Mouse (Mus musculus) heart, embryonic 13.5 days (tissue): ENCODE data around the gene Mepe. TPM values are rescaled to one million over a fixed set of nuclear protein-coding genes. Genes with fewer than 3 reads are reported as not detected.

Experiments used
- ATAC-seq: fragments of 200-750 bp; cut with Nextera tagmentation; 2 replicates; pipeline ENCODE4 v1.8.0; 2017; ENCODE audit warnings: moderate TSS enrichment; ENCODE audit not compliant: insufficient number of reproducible peaks, low FRiP score, low TSS enrichment; ENCODE audit errors: extremely low read depth
- H3K27ac ChIP-seq: fragments of 300-500 bp; sonication (generic); replicated peaks from 2 replicates; pipeline ENCODE4 v1.5.1; 2015; ENCODE audit warnings: moderate library complexity, mild to moderate bottlenecking, inconsistent platforms
- H3K27me3 ChIP-seq: fragments of 300-500 bp; sonication (generic); replicated peaks from 2 replicates; pipeline ENCODE4 v1.6.1; 2015; ENCODE audit warnings: mild to moderate bottlenecking, inconsistent platforms
- H3K36me3 ChIP-seq: fragments of 300-500 bp; sonication (generic); 2 replicates; pipeline ENCODE4 v1.6.1; 2015; ENCODE audit warnings: mild to moderate bottlenecking, inconsistent platforms
- H3K4me1 ChIP-seq: fragments of 300-500 bp; sonication (generic); 2 replicates; pipeline ENCODE4 v1.6.1; 2015; ENCODE audit warnings: inconsistent platforms
- H3K4me2 ChIP-seq: fragments of 300-500 bp; sonication (generic); 2 replicates; pipeline ENCODE4 v1.6.1; 2015; ENCODE audit warnings: inconsistent platforms, mild to moderate bottlenecking, moderate library complexity
- H3K4me3 ChIP-seq: fragments of 300-500 bp; sonication (generic); 2 replicates; pipeline ENCODE4 v1.5.1; 2015; ENCODE audit warnings: moderate library complexity, mild to moderate bottlenecking, inconsistent platforms
- H3K9ac ChIP-seq: fragments of 300-500 bp; sonication (generic); 2 replicates; pipeline ENCODE4 v1.6.1; 2015; ENCODE audit warnings: inconsistent platforms, mild to moderate bottlenecking, moderate library complexity
- H3K9me3 ChIP-seq: fragments of 300-500 bp; sonication (generic); 2 replicates; pipeline ENCODE4 v1.6.1; 2016; ENCODE audit warnings: inconsistent platforms
- WGBS: fragments of 180-500 bp; shearing (Covaris S2); methylation state at CpG from one replicate; pipeline ENCODE4 v1.1.7; 2015; ENCODE audit warnings: mixed read lengths; 5-methylcytosine and 5-hydroxymethylcytosine counted together
- polyA plus RNA-seq: library from polyadenylated mRNA; unstranded; fragments of >200 nt; fragmentation: Nextera tagmentation; extraction: Ambion mirVana; gene quantifications from 2 replicates; pipeline ENCODE4 v1.2.1, GENCODE M21; 2015

The Mepe gene
- polyA plus RNA-seq, 1 experiment from 2014 or later: not detected

DNA sequence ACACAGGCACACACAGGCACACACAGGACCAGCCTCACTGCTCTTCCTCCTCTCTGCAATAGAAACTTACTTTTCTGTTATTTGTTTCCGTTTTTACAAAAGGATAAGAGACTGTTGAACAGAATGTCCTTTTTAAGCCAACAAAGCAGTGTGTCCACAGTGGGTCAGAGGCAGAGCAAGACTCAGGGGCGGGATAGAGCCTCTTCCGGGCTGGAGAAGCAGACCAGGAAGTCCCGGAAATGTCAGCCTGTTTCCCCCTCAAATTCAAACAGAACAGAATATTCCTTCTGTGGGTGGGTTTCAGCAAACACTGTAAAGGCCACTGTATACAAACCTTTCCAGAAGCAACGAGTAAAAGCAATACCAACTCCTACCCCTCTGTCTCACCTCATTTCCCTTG is 26.7 kb downstream of the Mepe start:
- Histone ChIP-seq H3K27me3 (no peaks in the 10 kb centered on the region), H3K9ac (no peak overlapping the region), H3K27ac (no peak overlapping the region), H3K4me1 (no peaks in the 10 kb centered on the region), H3K4me2 (no peak overlapping the region), H3K4me3 (no peak overlapping the region), H3K36me3 (no peaks in the 10 kb centered on the region), H3K9me3 (no peaks in the 10 kb centered on the region)
- WGBS: 54% methylated on average over 5 of the region's 5 CpGs
- ATAC-seq: no peak

DNA sequence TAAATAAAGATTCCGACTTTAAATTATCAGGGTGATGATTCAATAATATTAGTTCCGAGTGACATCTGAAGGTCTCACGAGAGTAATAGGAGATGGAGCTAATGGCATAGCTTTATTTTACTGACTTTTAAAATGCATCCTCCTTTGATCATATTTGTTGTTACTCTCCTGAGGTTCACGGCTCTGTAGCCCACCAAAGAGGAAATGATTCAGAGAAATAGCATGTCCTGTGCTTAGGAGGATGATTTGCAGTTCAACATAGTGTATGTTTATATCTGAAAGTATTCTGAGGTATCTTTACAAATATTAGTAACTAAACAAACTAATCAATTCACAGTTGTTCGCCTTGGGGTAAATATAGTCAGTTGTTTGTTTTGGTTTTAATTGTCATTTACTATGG is 32.4 kb downstream of the Mepe start:
- no peaks in the 10 kb centered on the region for H3K27me3 ChIP-seq
- 77% methylated on average over 5 of the region's 5 CpGs for WGBS

DNA sequence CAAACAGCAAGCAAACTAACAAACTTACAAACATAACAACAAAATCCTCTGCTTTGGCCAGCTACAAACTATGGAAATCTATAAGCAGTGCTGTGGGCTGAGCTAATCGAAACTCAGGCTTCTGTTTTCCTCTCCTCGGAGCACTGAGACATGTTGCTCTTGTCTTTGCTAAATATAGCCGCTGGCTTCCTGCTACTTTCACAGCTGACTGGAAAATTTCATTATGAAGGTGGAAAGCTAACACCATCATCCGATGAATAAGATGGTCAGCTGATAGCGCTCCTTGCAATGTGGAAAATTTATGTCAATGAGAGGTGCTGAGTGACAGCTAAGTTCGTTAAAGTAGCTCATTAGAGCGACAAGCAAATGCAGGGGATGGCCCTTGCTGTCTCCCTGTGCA is 33.5 kb downstream of the Mepe start:
- WGBS: 21% methylated on average over 7 of the region's 7 CpGs
- Histone ChIP-seq H3K4me1 (peaks cover 15% of the 10 kb centered on the region), H3K4me3 (no peak overlapping the region; the same call in 1 of the 2 replicates), H3K9me3 (no peaks in the 10 kb centered on the region), H3K27me3 (no peaks in the 10 kb centered on the region), H3K27ac (0 out of 2 replicates have a peak overlapping the region, but pooled peaks have one; percentile 26), H3K9ac (no peak overlapping the region), H3K36me3 (no peaks in the 10 kb centered on the region), H3K4me2 (peak overlapping the region; percentile 51)
- no peak for ATAC-seq

More for the DNA sequence above, 32.4 kb downstream of the Mepe start:
- no peak for ATAC-seq
- Histone ChIP-seq H3K27ac (no peak overlapping the region), H3K9ac (no peak overlapping the region), H3K4me3 (no peak overlapping the region), H3K4me1 (peaks cover 15% of the 10 kb centered on the region), H3K4me2 (no peak overlapping the region), H3K9me3 (no peaks in the 10 kb centered on the region), H3K36me3 (no peaks in the 10 kb centered on the region)

DNA sequence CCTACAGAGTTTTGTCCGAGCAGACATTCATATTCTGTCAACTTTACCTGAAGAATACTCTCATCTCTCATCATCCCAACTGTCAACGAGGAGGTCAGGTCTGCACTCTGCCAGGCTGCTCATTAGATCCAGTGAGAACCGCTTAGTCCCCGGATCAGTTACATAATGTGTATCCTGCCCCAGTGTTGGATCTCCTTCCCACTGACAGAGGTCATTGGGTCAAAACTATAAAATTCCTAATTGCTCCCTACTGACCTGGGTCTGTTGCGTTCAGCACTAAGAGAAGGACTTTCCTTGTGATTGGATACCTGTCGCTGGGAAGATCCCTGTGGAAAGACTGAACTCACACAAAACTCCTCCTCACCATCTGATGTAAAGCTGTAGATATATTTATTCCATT is 34.1 kb downstream of the Mepe start:
- 68% methylated on average over 6 of the region's 6 CpGs for WGBS
- Histone ChIP-seq H3K9me3 (no peaks in the 10 kb centered on the region), H3K27ac (no peak overlapping the region)

DNA sequence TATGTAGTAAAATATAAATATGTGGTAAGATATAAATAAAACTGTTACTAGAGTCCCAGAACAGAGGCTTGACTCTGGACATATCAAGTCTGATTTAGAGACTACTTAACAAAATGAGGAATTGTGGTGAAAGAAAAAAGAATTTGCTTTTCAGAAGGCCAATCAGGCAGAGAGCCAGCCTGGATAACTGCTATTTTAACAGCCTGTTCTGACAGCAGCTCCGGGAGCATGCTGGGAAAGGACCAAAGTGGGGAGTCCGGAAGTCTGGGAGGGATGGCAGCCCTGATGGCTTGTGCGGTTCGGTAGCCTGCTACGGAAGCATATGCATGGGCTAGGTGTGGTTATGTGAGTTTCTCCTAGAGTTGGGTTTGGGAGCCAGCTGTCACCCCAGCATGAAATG is 45.5 kb downstream of the Mepe start:
- WGBS: 81% methylated on average over 5 of the region's 5 CpGs
- Histone ChIP-seq H3K27me3 (no peaks in the 10 kb centered on the region), H3K4me2 (no peak overlapping the region), H3K36me3 (no peaks in the 10 kb centered on the region), H3K27ac (no peak overlapping the region), H3K4me3 (no peak overlapping the region), H3K4me1 (peaks cover 19% of the 10 kb centered on the region), H3K9ac (no peak overlapping the region), H3K9me3 (no peaks in the 10 kb centered on the region)
- no peak for ATAC-seq

More for the DNA sequence above, 34.1 kb downstream of the Mepe start:
- H3K9ac ChIP-seq: no peak overlapping the region
- H3K4me1 ChIP-seq: peaks cover 15% of the 10 kb centered on the region
- H3K4me2 ChIP-seq: no peak overlapping the region
- no peaks in the 10 kb centered on the region for H3K36me3 ChIP-seq
- ATAC-seq: no peak
- no peak overlapping the region for H3K4me3 ChIP-seq
- no peaks in the 10 kb centered on the region for H3K27me3 ChIP-seq

DNA sequence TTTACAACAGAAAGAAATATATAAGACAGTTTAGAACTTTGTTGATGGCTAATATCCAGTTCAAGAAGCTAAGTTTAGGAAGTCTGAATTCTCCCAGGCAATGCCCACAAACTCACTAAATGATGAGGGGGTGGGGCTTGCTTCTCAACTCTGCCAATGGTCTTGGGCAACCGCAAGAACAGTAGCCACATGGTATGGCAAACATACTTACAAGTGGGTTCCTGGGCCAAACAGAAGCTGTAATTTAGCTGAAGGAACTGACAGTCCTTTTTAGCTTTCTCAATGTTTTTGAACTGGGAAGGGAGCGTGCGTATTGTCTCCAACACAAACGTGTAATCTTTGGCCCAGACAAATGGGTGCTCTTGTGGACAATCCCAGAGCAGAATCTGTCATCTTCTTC is 46.2 kb downstream of the Mepe start:
- H3K36me3 ChIP-seq: no peaks in the 10 kb centered on the region
- no peak for ATAC-seq
- WGBS: 82% methylated on average over 4 of the region's 4 CpGs

DNA sequence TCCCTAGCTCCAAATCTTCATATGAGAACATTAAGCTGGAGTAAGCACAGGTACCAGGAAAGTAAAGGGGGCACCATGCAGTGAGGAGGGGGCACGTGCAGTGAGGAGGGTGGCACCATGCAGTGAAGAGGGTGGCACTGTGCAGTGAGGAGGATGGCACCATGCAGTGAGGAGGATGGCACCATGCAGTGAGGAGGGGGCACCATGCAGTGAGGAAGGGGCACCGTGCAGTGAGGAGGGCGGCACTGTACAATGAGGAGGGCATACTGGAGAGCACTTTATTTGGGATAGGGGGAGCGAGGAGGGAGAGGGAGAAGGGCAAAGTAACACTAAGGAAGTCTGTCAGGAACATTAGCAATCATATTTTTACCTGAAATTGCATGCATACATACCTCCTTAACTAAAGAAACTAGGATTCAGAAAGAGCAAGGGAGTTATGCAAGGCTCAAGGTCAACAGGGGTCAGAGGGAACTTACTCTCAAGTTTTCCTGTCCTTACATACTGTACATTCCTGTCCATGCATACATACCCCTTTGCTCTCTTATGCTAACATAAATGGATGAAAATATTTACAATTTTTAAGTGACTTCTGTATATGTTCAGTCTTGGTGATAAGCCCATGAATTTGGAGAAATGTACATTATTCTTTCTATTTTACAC is 48.6 kb downstream of the Mepe start:
- H3K9me3 ChIP-seq: no peaks in the 10 kb centered on the region
- ATAC-seq: no peak
- H3K4me3 ChIP-seq: no peak overlapping the region
- no peak overlapping the region for H3K27ac ChIP-seq
- H3K27me3 ChIP-seq: no peaks in the 10 kb centered on the region
- H3K36me3 ChIP-seq: no peaks in the 10 kb centered on the region
- no peak overlapping the region for H3K9ac ChIP-seq
- WGBS: 80% methylated on average over 4 of the region's 4 CpGs
- H3K4me1 ChIP-seq: peaks cover 19% of the 10 kb centered on the region
- no peak overlapping the region for H3K4me2 ChIP-seq

More for the DNA sequence above, 46.2 kb downstream of the Mepe start:
- Histone ChIP-seq H3K27me3 (no peaks in the 10 kb centered on the region), H3K4me2 (no peak overlapping the region), H3K27ac (no peak overlapping the region), H3K4me3 (no peak overlapping the region), H3K9ac (no peak overlapping the region), H3K9me3 (no peaks in the 10 kb centered on the region), H3K4me1 (peaks cover 19% of the 10 kb centered on the region)

DNA sequence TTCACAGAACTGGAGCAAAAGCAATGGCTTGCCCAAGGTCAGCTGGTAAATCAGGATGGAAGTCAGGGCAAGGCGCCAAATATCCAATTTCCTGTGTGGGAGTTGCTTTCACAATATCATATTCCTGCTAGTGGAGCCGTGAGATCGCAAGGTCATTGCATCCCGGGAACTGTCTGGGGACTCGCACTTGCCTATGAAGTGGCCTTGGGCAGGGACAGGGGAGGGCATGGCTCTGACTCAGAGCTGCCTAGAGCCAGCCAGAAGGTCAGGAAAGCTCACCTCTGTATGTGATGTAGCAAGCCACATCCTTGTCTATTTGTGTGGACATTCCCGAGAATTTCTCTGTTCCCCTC is 49.2 kb downstream of the Mepe start:
- H3K9me3 ChIP-seq: no peaks in the 10 kb centered on the region
- H3K27ac ChIP-seq: no peak overlapping the region
- no peak overlapping the region; the same call in 1 of the 2 replicates for H3K4me2 ChIP-seq
- no peak overlapping the region for H3K4me3 ChIP-seq
- H3K9ac ChIP-seq: no peak overlapping the region
- 39% methylated on average over 6 of the region's 6 CpGs for WGBS
- no peaks in the 10 kb centered on the region for H3K36me3 ChIP-seq
- peak; percentile 54; the same call in 1 of the 2 replicates for ATAC-seq
- no peaks in the 10 kb centered on the region for H3K27me3 ChIP-seq
- peaks cover 19% of the 10 kb centered on the region for H3K4me1 ChIP-seq

DNA sequence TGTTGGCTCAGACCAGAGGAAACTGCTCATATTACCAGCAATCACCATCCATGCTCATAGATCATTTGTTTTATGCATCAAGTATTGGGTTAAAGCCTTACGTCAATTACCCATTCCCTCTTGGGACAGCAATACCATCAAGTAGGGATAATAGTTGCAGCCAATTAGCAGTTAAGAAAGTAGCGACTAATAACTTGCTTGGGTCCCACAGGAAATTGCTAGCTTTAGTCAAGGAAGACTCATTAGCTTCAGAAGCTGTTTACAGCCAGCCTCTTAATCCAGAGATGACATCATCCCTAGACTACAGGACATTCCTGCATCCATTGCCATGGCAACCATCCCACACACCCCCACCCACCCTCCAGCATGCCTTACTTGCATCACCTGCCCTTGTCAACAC is 50.0 kb downstream of the Mepe start:
- Histone ChIP-seq H3K27ac (no peak overlapping the region), H3K4me1 (peaks cover 19% of the 10 kb centered on the region), H3K36me3 (no peaks in the 10 kb centered on the region), H3K9ac (no peak overlapping the region), H3K27me3 (no peaks in the 10 kb centered on the region), H3K4me2 (no peak overlapping the region), H3K4me3 (no peak overlapping the region), H3K9me3 (no peaks in the 10 kb centered on the region)
- 62% methylated on average over 2 of the region's 2 CpGs for WGBS
- no peak for ATAC-seq

DNA sequence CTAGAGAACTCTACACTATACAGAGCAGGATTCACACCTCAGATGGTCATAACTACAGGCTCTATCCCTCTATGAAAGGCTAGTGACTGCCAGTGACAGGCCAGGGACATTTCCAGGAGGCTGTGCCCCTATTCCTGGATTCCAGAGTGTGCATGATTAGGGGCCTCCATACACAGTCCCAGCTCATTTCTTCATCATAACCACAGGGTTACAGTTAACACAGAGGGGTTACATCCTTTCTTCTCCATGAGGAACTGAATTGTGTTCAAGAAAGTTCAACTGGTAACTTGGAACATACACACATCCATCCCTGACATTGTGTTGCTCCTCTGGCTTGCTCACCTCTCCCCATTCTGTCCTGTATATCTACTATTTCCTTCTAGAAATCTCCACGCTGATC is 51.8 kb downstream of the Mepe start:
- Histone ChIP-seq H3K9me3 (no peaks in the 10 kb centered on the region), H3K4me3 (no peak overlapping the region), H3K4me1 (peaks cover 19% of the 10 kb centered on the region), H3K27me3 (no peaks in the 10 kb centered on the region), H3K4me2 (no peak overlapping the region), H3K27ac (no peak overlapping the region), H3K36me3 (no peaks in the 10 kb centered on the region), H3K9ac (no peak overlapping the region)
- no peak for ATAC-seq
- WGBS: 82% methylated on average over 1 of the region's 1 CpGs

DNA sequence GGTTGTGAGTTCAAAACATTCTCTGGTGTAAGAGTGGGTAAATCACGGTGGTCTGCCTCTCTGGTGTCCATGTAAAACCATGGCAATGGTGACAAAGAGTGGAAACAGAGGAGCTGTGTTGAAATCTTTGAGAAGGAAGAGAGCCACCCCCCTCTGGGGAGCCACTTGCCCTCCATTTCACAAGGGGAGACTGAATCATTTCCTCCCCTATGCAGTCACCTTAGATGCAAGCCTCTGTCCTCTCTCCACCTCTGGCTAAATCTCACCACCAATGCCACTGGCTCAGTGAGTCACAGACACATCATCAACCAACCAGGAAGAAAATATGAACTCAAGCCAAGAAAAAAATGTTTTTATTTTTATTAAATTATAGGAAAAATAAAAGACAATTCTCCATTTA is 55.4 kb downstream of the Mepe start:
- Histone ChIP-seq H3K9ac (no peak overlapping the region), H3K4me1 (no peaks in the 10 kb centered on the region), H3K27ac (no peak overlapping the region), H3K27me3 (no peaks in the 10 kb centered on the region), H3K36me3 (no peaks in the 10 kb centered on the region), H3K4me2 (no peak overlapping the region), H3K9me3 (no peaks in the 10 kb centered on the region), H3K4me3 (no peak overlapping the region)
- no peak for ATAC-seq
- 63% methylated on average over 1 of the region's 1 CpGs for WGBS

DNA sequence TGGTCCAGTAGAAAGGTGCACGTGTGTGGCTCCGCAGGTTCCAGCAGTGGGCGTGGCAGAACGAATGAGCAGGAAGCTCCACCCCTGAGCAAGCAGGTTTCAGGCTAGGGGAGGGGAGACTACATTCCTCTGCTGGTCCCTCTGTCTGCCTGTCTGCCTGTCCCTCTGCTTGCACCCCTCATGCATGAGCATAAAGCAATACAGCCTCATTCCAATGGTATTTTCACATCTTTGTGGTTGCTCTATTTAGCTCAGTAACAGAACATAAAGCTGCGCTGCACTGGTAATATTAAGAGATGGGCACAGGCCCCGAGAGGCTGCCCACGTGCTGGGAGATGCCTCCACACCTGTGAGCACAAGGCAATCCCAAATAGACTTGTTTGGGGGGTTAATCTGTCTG is 56.5 kb downstream of the Mepe start:
- no peak overlapping the region for H3K4me3 ChIP-seq
- no peak overlapping the region for H3K9ac ChIP-seq
- H3K9me3 ChIP-seq: no peaks in the 10 kb centered on the region
- no peak overlapping the region for H3K4me2 ChIP-seq
- no peaks in the 10 kb centered on the region for H3K4me1 ChIP-seq
- no peak overlapping the region for H3K27ac ChIP-seq
- H3K27me3 ChIP-seq: no peaks in the 10 kb centered on the region
- H3K36me3 ChIP-seq: no peaks in the 10 kb centered on the region
- no peak for ATAC-seq
- 62% methylated on average over 4 of the region's 7 CpGs for WGBS
